Mouse (Mus musculus): Measurements from ENCODE around the gene Tnfaip1. TPM values are rescaled to one million over a fixed set of nuclear protein-coding genes. Genes with fewer than 3 reads are reported as not detected.
A peak's percentile ranks its signal among the peaks of the same experiment; 100 is the strongest.

Gene Tnfaip1
- polyA plus RNA-seq, 1 experiment from 2014 or later, result 13.1 TPM

DNA sequence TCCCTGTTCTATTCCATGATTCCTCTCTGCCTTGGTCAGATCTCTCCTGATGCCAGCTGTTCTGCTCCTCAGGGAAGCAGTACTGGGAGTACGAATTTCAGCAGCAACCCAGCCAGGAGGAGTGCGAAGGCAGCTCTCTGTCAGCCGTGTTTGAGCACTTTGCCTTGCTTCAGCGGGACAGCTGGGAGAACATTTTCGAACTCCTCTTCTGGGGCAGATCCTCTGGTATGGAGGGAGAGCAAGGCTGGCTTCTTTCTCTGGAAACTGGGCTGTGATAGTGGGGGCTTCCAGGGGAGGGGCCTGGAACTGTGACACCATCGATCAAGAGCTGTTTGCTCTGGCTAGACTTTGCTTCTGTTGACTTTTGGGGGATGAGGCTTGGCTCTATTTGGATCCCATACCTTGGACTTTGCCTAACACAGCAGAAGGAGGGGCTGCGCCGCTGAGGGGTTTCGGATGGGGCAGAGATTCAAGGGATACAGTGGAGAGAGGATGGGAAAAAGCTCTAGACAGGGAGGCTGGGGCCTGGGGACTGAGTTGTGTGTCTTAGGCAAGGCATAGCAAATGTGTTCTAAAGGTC, 35.4 kb downstream of the Tnfaip1 start:
- Histone ChIP-seq H3K9ac (replicated peaks) (peak overlapping the region; percentile 59), H3K36me3 (replicated peaks; ENCODE audit: insufficient read depth, low read length) (no peaks in the 10 kb centered on the region), H3K9me3 (ENCODE audit: low read length) (no peaks in the 10 kb centered on the region), H3K4me2 (ENCODE audit: low read depth, low read length) (peak overlapping the region; percentile 78), H3K27me3 (ENCODE audit: insufficient read depth, low read length) (peaks cover 21% of the 10 kb centered on the region), H3K4me1 (ENCODE audit: insufficient read depth) (peaks cover 23% of the 10 kb centered on the region), H3K27ac (ENCODE audit: low read depth) (peak overlapping the region; percentile 86), H3K4me3 (ENCODE audit: low read depth, low read length) (peak overlapping the region; percentile 53)
- 56% methylated on average over 9 of the region's 9 CpGs for WGBS (ENCODE audit: insufficient replicate concordance)
- DNase-seq, result peak; percentile 59
- TF ChIP-seq EP300 (IDR thresholded peaks at IDR 0.05; ENCODE audit: low read depth) (peak; percentile 53; the same call in 1 of the 2 replicates), CTCF (IDR thresholded peaks at IDR 0.05; ENCODE audit: low read depth) (no peak)
- peak; percentile 83 for ATAC-seq

DNA sequence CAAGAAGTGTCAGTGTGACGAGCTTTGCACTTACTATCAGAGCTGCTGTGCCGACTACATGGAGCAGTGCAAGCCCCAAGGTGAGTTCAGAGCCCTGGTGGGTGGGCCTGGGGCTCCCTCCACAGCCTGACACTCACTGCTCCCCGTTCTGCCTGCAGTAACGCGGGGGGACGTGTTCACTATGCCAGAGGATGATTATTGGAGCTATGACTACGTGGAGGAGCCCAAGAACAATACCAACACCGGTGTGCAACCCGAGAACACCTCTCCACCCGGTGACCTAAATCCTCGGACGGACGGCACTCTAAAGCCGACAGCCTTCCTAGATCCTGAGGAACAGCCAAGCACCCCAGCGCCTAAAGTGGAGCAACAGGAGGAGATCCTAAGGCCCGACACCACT, 36.6 kb downstream of the Tnfaip1 start:
- Histone ChIP-seq H3K9ac (replicated peaks) (peak overlapping the region; percentile 59), H3K27ac (ENCODE audit: low read depth) (peak overlapping the region; percentile 86), H3K4me1 (ENCODE audit: insufficient read depth) (peaks cover 23% of the 10 kb centered on the region), H3K36me3 (replicated peaks; ENCODE audit: insufficient read depth, low read length) (no peaks in the 10 kb centered on the region), H3K9me3 (ENCODE audit: low read length) (no peaks in the 10 kb centered on the region), H3K4me3 (ENCODE audit: low read depth, low read length) (peak overlapping the region; percentile 53), H3K4me2 (ENCODE audit: low read depth, low read length) (peak overlapping the region; percentile 78), H3K27me3 (ENCODE audit: insufficient read depth, low read length) (peaks cover 26% of the 10 kb centered on the region)
- DNase-seq (no peak), ATAC-seq (no peak)
- no peak for TF ChIP-seq CTCF (IDR thresholded peaks at IDR 0.05; ENCODE audit: low read depth)
- no peak for TF ChIP-seq EP300 (IDR thresholded peaks at IDR 0.05; ENCODE audit: low read depth)
- WGBS (ENCODE audit: insufficient replicate concordance), result 34% methylated on average over 16 of the region's 16 CpGs

GRCm38 (mm10) chr11:78499004-78499403, 37.1 kb downstream of the Tnfaip1 start, which contains the start of gene Vtn:
Gene Vtn (plus strand): TSS chr11:78499091.
- H3K36me3 ChIP-seq (replicated peaks; ENCODE audit: insufficient read depth, low read length), result no peaks in the 10 kb centered on the region
- H3K4me3 ChIP-seq (ENCODE audit: low read depth, low read length), result peak within 1 kb of the TSS; percentile 53
- ATAC-seq, result peak; percentile 46
- TF ChIP-seq CTCF (IDR thresholded peaks at IDR 0.05; ENCODE audit: low read depth), result no peak
- no peak for TF ChIP-seq EP300 (IDR thresholded peaks at IDR 0.05; ENCODE audit: low read depth)
- peaks cover 28% of the 10 kb centered on the region for H3K27me3 ChIP-seq (ENCODE audit: insufficient read depth, low read length)
- no peaks in the 10 kb centered on the region for H3K9me3 ChIP-seq (ENCODE audit: low read length)
- 42% methylated on average over 7 of the region's 7 CpGs for WGBS (ENCODE audit: insufficient replicate concordance)
- peak within 1 kb of the TSS; percentile 59 for H3K9ac ChIP-seq (replicated peaks)
- peak; percentile 55 for DNase-seq
- peak within 1 kb of the TSS; percentile 78 for H3K4me2 ChIP-seq (ENCODE audit: low read depth, low read length)
- peak within 1 kb of the TSS; percentile 86 for H3K27ac ChIP-seq (ENCODE audit: low read depth)
- peaks cover 23% of the 10 kb centered on the region for H3K4me1 ChIP-seq (ENCODE audit: insufficient read depth)

DNA sequence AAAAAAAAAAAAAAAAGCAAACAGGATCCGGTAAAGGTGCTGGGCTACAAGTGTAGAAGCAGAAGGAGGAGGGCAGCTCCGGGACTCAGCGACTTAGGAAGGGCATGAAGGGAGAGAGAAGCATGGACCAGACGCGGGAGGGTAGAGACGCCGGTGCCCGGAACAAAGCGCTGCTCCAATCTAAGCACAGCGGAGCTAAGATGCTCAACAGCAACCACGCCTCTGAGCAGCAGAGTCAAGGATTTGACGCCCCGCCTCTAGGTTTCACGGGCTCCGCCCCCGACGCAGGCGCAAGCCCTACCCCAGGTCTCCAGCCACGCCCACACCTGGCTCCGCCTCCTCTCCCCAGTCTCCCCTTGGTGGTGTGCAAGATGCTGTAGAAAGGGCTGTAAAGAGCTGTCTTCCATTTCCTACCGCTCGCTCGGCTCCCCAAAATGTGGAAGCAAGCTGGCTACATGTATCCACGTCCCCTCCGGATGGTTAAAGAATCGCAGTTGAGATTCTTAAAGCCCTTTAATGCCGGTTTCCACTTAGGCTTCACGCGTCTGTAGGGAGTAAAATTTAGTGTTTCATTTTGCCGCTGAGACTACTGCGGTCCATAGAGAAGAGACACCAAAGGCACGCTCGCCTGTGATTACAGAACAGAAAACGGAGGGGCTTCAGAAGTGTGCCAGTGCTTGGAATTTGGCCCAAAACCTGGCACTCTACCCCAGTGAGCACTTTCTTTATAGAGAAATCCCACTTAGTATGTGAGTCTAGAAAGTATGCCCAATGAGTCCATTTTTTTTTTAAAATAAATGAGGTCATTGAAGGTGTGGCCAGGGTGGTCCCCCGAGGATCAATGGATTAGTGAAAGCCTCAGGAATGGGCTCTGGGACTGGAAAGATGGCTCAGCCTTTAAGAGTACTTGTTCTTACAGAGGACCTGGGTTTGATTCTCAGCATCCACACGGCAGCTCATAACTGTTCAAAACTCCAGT, 38.3 kb downstream of the Tnfaip1 start, which contains the start of gene Sarm1:
Gene Sarm1, minus strand, starts transcription at position 211 of the 979 bp plus-strand sequence.
- Histone ChIP-seq H3K9ac (replicated peaks) (peak within 1 kb of the TSS; percentile 26; the same call in 1 of the 2 replicates), H3K9me3 (ENCODE audit: low read length) (no peaks in the 10 kb centered on the region), H3K27ac (ENCODE audit: low read depth) (peak within 1 kb of the TSS; percentile 86), H3K36me3 (replicated peaks; ENCODE audit: insufficient read depth, low read length) (no peaks in the 10 kb centered on the region), H3K27me3 (ENCODE audit: insufficient read depth, low read length) (peaks cover 28% of the 10 kb centered on the region), H3K4me2 (ENCODE audit: low read depth, low read length) (peak within 1 kb of the TSS; percentile 78), H3K4me3 (ENCODE audit: low read depth, low read length) (peak within 1 kb of the TSS; percentile 53), H3K4me1 (ENCODE audit: insufficient read depth) (peaks cover 20% of the 10 kb centered on the region)
- DNase-seq, result peak; percentile 96
- peak; percentile 76 for ATAC-seq
- WGBS (ENCODE audit: insufficient replicate concordance), result 3% methylated on average over 36 of the region's 36 CpGs
- TF ChIP-seq CTCF (IDR thresholded peaks at IDR 0.05; ENCODE audit: low read depth) (no peak), EP300 (IDR thresholded peaks at IDR 0.05; ENCODE audit: low read depth) (no peak)

DNA sequence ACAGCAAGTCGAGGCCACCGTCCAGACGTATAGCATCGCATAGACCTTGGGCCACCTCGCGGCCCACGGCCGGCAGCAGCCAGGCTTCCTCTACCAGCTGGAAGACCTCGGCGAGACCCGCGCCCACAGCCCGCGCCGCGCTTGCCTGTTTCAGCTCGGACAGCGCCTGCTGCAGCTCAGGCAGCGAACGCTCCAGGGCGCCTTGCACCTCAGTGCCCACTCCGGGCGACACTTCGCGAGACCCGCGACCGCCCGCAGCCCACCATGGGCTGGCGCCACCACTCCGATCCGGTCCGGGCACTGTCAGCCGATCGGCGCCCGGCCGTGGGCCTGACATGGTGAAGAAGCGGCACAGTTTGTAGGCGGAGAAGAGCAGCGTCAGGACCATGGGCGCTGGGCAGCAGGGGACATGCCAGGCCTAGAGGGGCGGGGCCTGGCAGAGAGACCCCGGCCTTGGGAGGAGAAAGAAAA, 39.0 kb downstream of the Tnfaip1 start:
- H3K27ac ChIP-seq (ENCODE audit: low read depth), result no peak overlapping the region
- H3K36me3 ChIP-seq (replicated peaks; ENCODE audit: insufficient read depth, low read length), result no peaks in the 10 kb centered on the region
- DNase-seq (peak; percentile 31), ATAC-seq (no peak)
- peaks cover 28% of the 10 kb centered on the region for H3K27me3 ChIP-seq (ENCODE audit: insufficient read depth, low read length)
- 1% methylated on average over 44 of the region's 44 CpGs for WGBS (ENCODE audit: insufficient replicate concordance)
- H3K9me3 ChIP-seq (ENCODE audit: low read length), result no peaks in the 10 kb centered on the region
- TF ChIP-seq CTCF (IDR thresholded peaks at IDR 0.05; ENCODE audit: low read depth), result no peak
- TF ChIP-seq EP300 (IDR thresholded peaks at IDR 0.05; ENCODE audit: low read depth), result no peak
- H3K4me1 ChIP-seq (ENCODE audit: insufficient read depth), result peaks cover 18% of the 10 kb centered on the region
- peak overlapping the region; percentile 51 for H3K4me3 ChIP-seq (ENCODE audit: low read depth, low read length)
- no peak overlapping the region for H3K9ac ChIP-seq (replicated peaks)
- peak overlapping the region; percentile 78 for H3K4me2 ChIP-seq (ENCODE audit: low read depth, low read length)

DNA sequence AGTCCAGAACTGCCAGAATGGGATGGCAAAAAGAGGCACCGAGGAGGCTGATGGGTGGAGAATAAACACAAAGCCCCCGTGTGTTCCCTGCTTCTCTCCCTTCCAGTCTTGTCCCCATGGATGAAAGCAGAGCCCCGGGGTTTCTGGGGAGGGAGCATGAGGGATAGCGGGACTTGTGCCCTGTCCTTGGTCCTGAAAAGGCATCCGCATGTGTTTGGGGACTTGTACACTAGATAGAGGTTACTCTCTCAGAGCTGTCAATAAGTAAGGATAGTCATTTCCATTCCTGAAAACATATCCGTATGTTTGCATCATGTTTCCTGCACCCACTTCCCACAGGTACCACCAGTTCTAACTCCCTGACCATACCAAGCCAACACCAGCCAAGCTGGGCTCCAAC, 40.2 kb downstream of the Tnfaip1 start:
- H3K9ac ChIP-seq (replicated peaks), result no peak overlapping the region
- TF ChIP-seq EP300 (IDR thresholded peaks at IDR 0.05; ENCODE audit: low read depth) (no peak), CTCF (IDR thresholded peaks at IDR 0.05; ENCODE audit: low read depth) (no peak)
- ATAC-seq (no peak), DNase-seq (peak; percentile 55)
- no peak overlapping the region for H3K4me3 ChIP-seq (ENCODE audit: low read depth, low read length)
- no peaks in the 10 kb centered on the region for H3K36me3 ChIP-seq (replicated peaks; ENCODE audit: insufficient read depth, low read length)
- no peak overlapping the region for H3K4me2 ChIP-seq (ENCODE audit: low read depth, low read length)
- WGBS (ENCODE audit: insufficient replicate concordance), result 2% methylated on average over 6 of the region's 6 CpGs
- H3K4me1 ChIP-seq (ENCODE audit: insufficient read depth), result peaks cover 17% of the 10 kb centered on the region
- H3K27ac ChIP-seq (ENCODE audit: low read depth), result no peak overlapping the region
- peaks cover 38% of the 10 kb centered on the region for H3K27me3 ChIP-seq (ENCODE audit: insufficient read depth, low read length)
- H3K9me3 ChIP-seq (ENCODE audit: low read length), result no peaks in the 10 kb centered on the region
